Mouse (Mus musculus): Measurements from ENCODE around the gene Cd300a. TPM values are rescaled to one million over a fixed set of nuclear protein-coding genes. Genes with fewer than 3 reads are reported as not detected.

The Cd300a gene
- under 1 TPM in 1 of 2 experiments, not detected in 1; 0.12 TPM for polyA plus RNA-seq (2017; shearing (Covaris generic))

GRCm38 (mm10) chr11:114889991-114890518 is at the start of gene Cd300a:
TSS of gene Cd300a (plus strand) at chr11:114890041.
- ATAC-seq = no peak

- ATAC-seq = no peak
These were observed 45.9 kb upstream of the Cd300a start for GRCm38 (mm10) chr11:114843818-114844463.

- ATAC-seq = no peak
These were observed 45.2 kb upstream of the Cd300a start for GRCm38 (mm10) chr11:114844464-114845220.

- ATAC-seq = no peak
These were observed 43.5 kb upstream of the Cd300a start for GRCm38 (mm10) chr11:114846336-114846735.

- ATAC-seq = no peak
These were observed 42.8 kb upstream of the Cd300a start for GRCm38 (mm10) chr11:114847008-114847407.

- no peak for ATAC-seq
These were observed 40.3 kb upstream of the Cd300a start for GRCm38 (mm10) chr11:114849572-114849971.

GRCm38 (mm10) chr11:114850066-114850451 is 39.8 kb upstream of the Cd300a start:
- no peak for ATAC-seq

GRCm38 (mm10) chr11:114850452-114851268 is 39.2 kb upstream of the Cd300a start, which contains the start of gene Gprc5c:
TSS of gene Gprc5c (plus strand) at chr11:114851152.
- no peak for ATAC-seq

GRCm38 (mm10) chr11:114851269-114851607 is 38.6 kb upstream of the Cd300a start:
- ATAC-seq = no peak

GRCm38 (mm10) chr11:114851608-114852310 is 38.1 kb upstream of the Cd300a start:
- ATAC-seq = no peak

GRCm38 (mm10) chr11:114852311-114853173 is 37.3 kb upstream of the Cd300a start:
- no peak for ATAC-seq

GRCm38 (mm10) chr11:114853174-114853838 is 36.5 kb upstream of the Cd300a start:
- ATAC-seq = no peak

GRCm38 (mm10) chr11:114854581-114854980 is 35.3 kb upstream of the Cd300a start:
- ATAC-seq = no peak

GRCm38 (mm10) chr11:114856125-114856524 is 33.7 kb upstream of the Cd300a start:
- ATAC-seq = no peak

- ATAC-seq = no peak
These were observed 31.2 kb upstream of the Cd300a start for GRCm38 (mm10) chr11:114858641-114859040.

- ATAC-seq = no peak
These were observed 28.8 kb upstream of the Cd300a start for GRCm38 (mm10) chr11:114861057-114861456.

- no peak for ATAC-seq
These were observed 27.2 kb upstream of the Cd300a start for GRCm38 (mm10) chr11:114862687-114863086.

GRCm38 (mm10) chr11:114863918-114864420 is 25.9 kb upstream of the Cd300a start:
- no peak for ATAC-seq

GRCm38 (mm10) chr11:114865999-114866398 is 23.8 kb upstream of the Cd300a start:
- no peak for ATAC-seq

Measured in activated CD4-positive, CD25-positive, alpha-beta regulatory T cell, adult 4 months (primary cell).